Mouse (Mus musculus) limb, embryonic 12.5 days (tissue): ENCODE results near the gene Cwc22. TPM values are rescaled to one million over a fixed set of nuclear protein-coding genes. Genes with fewer than 3 reads are reported as not detected.
A peak's percentile ranks its signal among the peaks of the same experiment; 100 is the strongest.

Experiments used
- ATAC-seq: fragments of 200-750 bp; cut with Nextera tagmentation; 2 replicates; pipeline ENCODE4 v1.8.0; 2017; ENCODE audit warnings: low read depth, moderate TSS enrichment; ENCODE audit not compliant: insufficient number of reproducible peaks, insufficient read depth, low FRiP score, low TSS enrichment
- H3K27ac ChIP-seq: fragments of 300-500 bp; sonication (generic); 2 replicates; pipeline ENCODE4 v1.5.1; 2016; ENCODE audit warnings: mild to moderate bottlenecking, moderate library complexity
- H3K27me3 ChIP-seq: fragments of 300-500 bp; sonication (generic); 2 replicates; pipeline ENCODE4 v1.6.1; 2016; ENCODE audit warnings: mild to moderate bottlenecking, moderate library complexity
- H3K36me3 ChIP-seq: fragments of 300-500 bp; sonication (generic); 2 replicates; pipeline ENCODE4 v1.6.1; 2016; ENCODE audit warnings: mild to moderate bottlenecking, moderate library complexity
- H3K4me1 ChIP-seq: fragments of 300-500 bp; sonication (generic); replicated peaks from 2 replicates; pipeline ENCODE4 v1.6.1; 2016
- H3K4me2 ChIP-seq: fragments of 300-500 bp; sonication (generic); 2 replicates; pipeline ENCODE4 v1.6.1; 2016; ENCODE audit warnings: mild to moderate bottlenecking, moderate library complexity
- H3K4me3 ChIP-seq: fragments of 300-500 bp; sonication (generic); replicated peaks from 2 replicates; pipeline ENCODE4 v1.5.1; 2016; ENCODE audit warnings: mild to moderate bottlenecking
- H3K9ac ChIP-seq: fragments of 300-500 bp; sonication (generic); replicated peaks from 2 replicates; pipeline ENCODE4 v1.6.1; 2016; ENCODE audit warnings: mild to moderate bottlenecking, moderate library complexity
- H3K9me3 ChIP-seq: fragments of 300-500 bp; sonication (generic); 2 replicates; pipeline ENCODE4 v1.6.1; 2016; ENCODE audit warnings: mild to moderate bottlenecking, moderate library complexity
- WGBS: fragments of 180-500 bp; shearing (Covaris S2); methylation state at CpG from one replicate; pipeline ENCODE4 v1.1.7; 2016; 5-methylcytosine and 5-hydroxymethylcytosine counted together
- polyA plus RNA-seq: library from polyadenylated mRNA; unstranded; fragments of >200 nt; fragmentation: Nextera tagmentation; extraction: Ambion mirVana; gene quantifications from 2 replicates; pipeline ENCODE4 v1.2.1, GENCODE M21; 2016

Gene Cwc22
- 37.2 and 40.5 TPM in 2 replicates for polyA plus RNA-seq

- under 1% methylated on average over 55 of the region's 55 CpGs for WGBS
- peak within 1 kb of the TSS; percentile 92 for H3K9ac ChIP-seq
Measured at GRCm38 (mm10) chr2:77945596-77946485, at the start of gene Cwc22. TSS of gene Cwc22 (minus strand) at chr2:77946375.

GRCm38 (mm10) chr2:77993727-77994401 is 47.7 kb upstream of the Cwc22 start:
- 60% methylated on average over 4 of the region's 4 CpGs for WGBS

More at GRCm38 (mm10) chr2:77945596-77946485, at the start of gene Cwc22:
- Histone ChIP-seq H3K4me3 (peak within 1 kb of the TSS; percentile 72), H3K4me1 (peaks cover 11% of the 10 kb centered on the region), H3K36me3 (peaks cover 4% of the 10 kb centered on the region; the same call in 1 of the 2 replicates), H3K27ac (peak within 1 kb of the TSS; percentile 75), H3K9me3 (no peaks in the 10 kb centered on the region), H3K27me3 (no peaks in the 10 kb centered on the region), H3K4me2 (peak within 1 kb of the TSS; percentile 82)
- ATAC-seq = peak; percentile 81

GRCm38 (mm10) chr2:77992951-77993604 is 46.9 kb upstream of the Cwc22 start:
- Histone ChIP-seq H3K4me2 (no peak overlapping the region), H3K36me3 (no peaks in the 10 kb centered on the region), H3K4me1 (no peaks in the 10 kb centered on the region), H3K27ac (no peak overlapping the region), H3K27me3 (no peaks in the 10 kb centered on the region), H3K9ac (no peak overlapping the region), H3K9me3 (no peaks in the 10 kb centered on the region), H3K4me3 (no peak overlapping the region)
- ATAC-seq = no peak
- 80% methylated on average over 3 of the region's 3 CpGs for WGBS

More at GRCm38 (mm10) chr2:77993727-77994401, 47.7 kb upstream of the Cwc22 start:
- Histone ChIP-seq H3K4me3 (no peak overlapping the region), H3K4me1 (no peaks in the 10 kb centered on the region), H3K36me3 (no peaks in the 10 kb centered on the region), H3K4me2 (no peak overlapping the region), H3K27ac (no peak overlapping the region), H3K9ac (no peak overlapping the region), H3K9me3 (no peaks in the 10 kb centered on the region), H3K27me3 (no peaks in the 10 kb centered on the region)
- ATAC-seq = no peak

- 69% methylated on average over 2 of the region's 2 CpGs for WGBS
- ATAC-seq = no peak
- Histone ChIP-seq H3K27ac (no peak overlapping the region), H3K4me3 (no peak overlapping the region), H3K4me2 (no peak overlapping the region), H3K4me1 (no peaks in the 10 kb centered on the region), H3K9me3 (no peaks in the 10 kb centered on the region), H3K9ac (no peak overlapping the region), H3K27me3 (no peaks in the 10 kb centered on the region), H3K36me3 (no peaks in the 10 kb centered on the region)
Measured at GRCm38 (mm10) chr2:77990820-77991219, 44.6 kb upstream of the Cwc22 start.

- H3K27ac ChIP-seq = no peak overlapping the region
- H3K9me3 ChIP-seq = no peaks in the 10 kb centered on the region
- ATAC-seq = no peak
- no peak overlapping the region for H3K4me2 ChIP-seq
- H3K27me3 ChIP-seq = no peaks in the 10 kb centered on the region
- no peak overlapping the region for H3K9ac ChIP-seq
- H3K4me1 ChIP-seq = no peaks in the 10 kb centered on the region
- H3K4me3 ChIP-seq = no peak overlapping the region
- no peaks in the 10 kb centered on the region for H3K36me3 ChIP-seq
Measured at GRCm38 (mm10) chr2:77990121-77990520, 43.9 kb upstream of the Cwc22 start.

- Histone ChIP-seq H3K27ac (no peak overlapping the region), H3K36me3 (no peaks in the 10 kb centered on the region), H3K9ac (no peak overlapping the region), H3K27me3 (no peaks in the 10 kb centered on the region), H3K4me2 (no peak overlapping the region), H3K9me3 (no peaks in the 10 kb centered on the region), H3K4me3 (no peak overlapping the region), H3K4me1 (no peaks in the 10 kb centered on the region)
- WGBS = 71% methylated on average over 1 of the region's 1 CpGs
- ATAC-seq = no peak
Measured at GRCm38 (mm10) chr2:77989390-77989789, 43.2 kb upstream of the Cwc22 start.

- H3K27me3 ChIP-seq = no peaks in the 10 kb centered on the region
Measured at GRCm38 (mm10) chr2:77985991-77986730, 40.0 kb upstream of the Cwc22 start.

GRCm38 (mm10) chr2:77984209-77984608 is 38.0 kb upstream of the Cwc22 start:
- no peak overlapping the region for H3K4me3 ChIP-seq
- no peak overlapping the region for H3K27ac ChIP-seq
- no peaks in the 10 kb centered on the region for H3K36me3 ChIP-seq
- H3K4me2 ChIP-seq = no peak overlapping the region
- H3K27me3 ChIP-seq = no peaks in the 10 kb centered on the region
- ATAC-seq = no peak
- H3K9me3 ChIP-seq = peaks cover 4% of the 10 kb centered on the region
- no peak overlapping the region for H3K9ac ChIP-seq
- WGBS = 86% methylated on average over 4 of the region's 4 CpGs
- H3K4me1 ChIP-seq = no peaks in the 10 kb centered on the region

More at GRCm38 (mm10) chr2:77985991-77986730, 40.0 kb upstream of the Cwc22 start:
- ATAC-seq = no peak
- H3K9ac ChIP-seq = no peak overlapping the region
- peaks cover 4% of the 10 kb centered on the region for H3K9me3 ChIP-seq
- no peaks in the 10 kb centered on the region for H3K36me3 ChIP-seq
- 80% methylated on average over 2 of the region's 2 CpGs for whole genome bisulfite sequencing
- no peak overlapping the region for H3K4me2 ChIP-seq
- no peaks in the 10 kb centered on the region for H3K4me1 ChIP-seq
- H3K27ac ChIP-seq = no peak overlapping the region
- no peak overlapping the region for H3K4me3 ChIP-seq

- Histone ChIP-seq H3K27ac (no peak overlapping the region), H3K36me3 (no peaks in the 10 kb centered on the region), H3K4me1 (no peaks in the 10 kb centered on the region), H3K4me2 (no peak overlapping the region), H3K9ac (no peak overlapping the region), H3K27me3 (no peaks in the 10 kb centered on the region), H3K9me3 (peaks cover 10% of the 10 kb centered on the region), H3K4me3 (no peak overlapping the region)
- 92% methylated on average over 4 of the region's 4 CpGs for WGBS
- ATAC-seq = no peak
Measured at GRCm38 (mm10) chr2:77981826-77982225, 35.7 kb upstream of the Cwc22 start.

- ATAC-seq = no peak
- 83% methylated on average over 5 of the region's 5 CpGs for WGBS
- H3K4me3 ChIP-seq = no peak overlapping the region
- H3K4me2 ChIP-seq = no peak overlapping the region
- H3K36me3 ChIP-seq = no peaks in the 10 kb centered on the region
- H3K4me1 ChIP-seq = peaks cover 5% of the 10 kb centered on the region; the same call in 1 of the 2 replicates
- no peak overlapping the region for H3K9ac ChIP-seq
- no peak overlapping the region for H3K27ac ChIP-seq
- peaks cover 10% of the 10 kb centered on the region for H3K9me3 ChIP-seq
- no peaks in the 10 kb centered on the region for H3K27me3 ChIP-seq
Measured at GRCm38 (mm10) chr2:77980696-77981095, 34.5 kb upstream of the Cwc22 start.
